Mouse (Mus musculus): ENCODE results near the gene Gm28434.

DNA sequence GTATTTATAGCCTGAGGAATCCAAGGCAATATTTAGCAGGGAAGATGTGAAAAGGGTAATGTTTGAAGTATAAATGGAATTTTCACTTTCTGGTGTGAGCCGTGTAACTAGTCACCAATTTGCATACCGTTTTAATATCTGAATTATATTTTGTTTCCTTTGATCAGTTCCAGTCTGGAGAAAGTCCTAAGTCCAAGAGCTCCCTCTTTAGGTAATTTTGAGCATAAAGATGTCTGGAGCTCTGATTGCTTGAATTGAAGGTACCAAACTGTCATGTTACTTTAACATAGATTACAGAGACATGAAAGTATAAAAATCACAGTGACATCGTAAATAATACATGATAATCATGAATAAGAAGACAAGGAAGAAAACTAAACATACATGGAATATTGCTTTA lies 28.6 kb upstream of the Gm28434 start:
- TF ChIP-seq CTCF (IDR thresholded peaks at IDR 0.05; ENCODE audit: low read depth) = no peak
- no peak for TF ChIP-seq EP300 (IDR thresholded peaks at IDR 0.05; ENCODE audit: low read depth)

Data from liver, postnatal 0 days (tissue).